Mouse (Mus musculus) testis, adult 2 months (tissue): ENCODE results near the gene Cuta. TPM values are rescaled to one million over a fixed set of nuclear protein-coding genes. Genes with fewer than 3 reads are reported as not detected.
"Not testable (repeated sequence)": the region's sequence is repeated elsewhere in the genome, so short reads cannot be mapped to it uniquely, and the experiment has no call there.

Source experiments
- H3K27ac ChIP-seq: fragments of 200-500 bp; 2 replicates; pipeline ENCODE4 v1.5.1; 2012; ENCODE audit warnings: low read depth, low read length; ENCODE audit not compliant: control insufficient read depth, insufficient read depth
- H3K27me3 ChIP-seq: fragments of 200-500 bp; 2 replicates; pipeline ENCODE4 v1.6.1; 2012; ENCODE audit warnings: mild to moderate bottlenecking, low read length, moderate library complexity; ENCODE audit not compliant: control insufficient read depth, insufficient read depth
- H3K36me3 ChIP-seq: fragments of 200-500 bp; 2 replicates; pipeline ENCODE4 v1.6.1; 2012; ENCODE audit warnings: mild to moderate bottlenecking, low read length; ENCODE audit not compliant: control insufficient read depth, insufficient read depth
- H3K4me1 ChIP-seq: fragments of 200-500 bp; 2 replicates; pipeline ENCODE4 v1.6.1; 2012; ENCODE audit warnings: low read length; ENCODE audit not compliant: control insufficient read depth, insufficient read depth
- H3K4me3 ChIP-seq: fragments of 200-500 bp; 2 replicates; pipeline ENCODE4 v1.5.1; 2012; ENCODE audit warnings: low read depth, mild to moderate bottlenecking, low read length, moderate library complexity, mixed read lengths; ENCODE audit not compliant: control insufficient read depth
- CTCF ChIP-seq: fragments of 200-500 bp; IDR thresholded peaks from 2 replicates; pipeline ENCODE4 v1.5.1; 2012; ENCODE audit warnings: low read depth, mild to moderate bottlenecking, inconsistent platforms, low read length, moderate library complexity; ENCODE audit not compliant: control insufficient read depth, insufficient read depth, insufficient replicate concordance
- POLR2A ChIP-seq: fragments of 200-500 bp; IDR thresholded peaks from 2 replicates; pipeline ENCODE4 v1.6.1; 2012; ENCODE audit warnings: low read depth, mild to moderate bottlenecking, inconsistent platforms, low read length, moderate library complexity; ENCODE audit not compliant: control insufficient read depth
- polyA plus RNA-seq: library from polyadenylated mRNA; depleted of rRNA; stranded (reverse); fragments of >200 nt; gene quantifications from 2 replicates; pipeline ENCODE4 v1.2.3, GENCODE M21; 2012

The Cuta gene
- polyA plus RNA-seq, 1 experiment, result 24.0 TPM

- TF ChIP-seq CTCF, result no peak
- TF ChIP-seq POLR2A, result no peak
- peak overlapping the region; percentile 95 for H3K4me3 ChIP-seq
- H3K36me3 ChIP-seq, result peaks cover 2% of the 10 kb centered on the region
- H3K27ac ChIP-seq, result peak overlapping the region; percentile 95
- H3K27me3 ChIP-seq, result no peaks in the 10 kb centered on the region
- H3K4me1 ChIP-seq, result peaks cover 33% of the 10 kb centered on the region
Measured at GRCm38 (mm10) chr17:26933885-26934827, 5.2 kb downstream of the Cuta start.

GRCm38 (mm10) chr17:26933419-26933818 lies 6.0 kb downstream of the Cuta start:
- no peak for TF ChIP-seq CTCF
- TF ChIP-seq POLR2A, result no peak
- H3K36me3 ChIP-seq, result peaks cover 2% of the 10 kb centered on the region
- peak overlapping the region; percentile 95 for H3K4me3 ChIP-seq
- no peaks in the 10 kb centered on the region for H3K27me3 ChIP-seq
- peaks cover 26% of the 10 kb centered on the region for H3K4me1 ChIP-seq
- H3K27ac ChIP-seq, result peak overlapping the region; percentile 95

- Histone ChIP-seq H3K27ac (peak within 1 kb of the TSS; percentile 95), H3K4me3 (peak within 1 kb of the TSS; percentile 95), H3K27me3 (no peaks in the 10 kb centered on the region), H3K36me3 (peaks cover 2% of the 10 kb centered on the region), H3K4me1 (peaks cover 22% of the 10 kb centered on the region)
- TF ChIP-seq CTCF (no peak), POLR2A (peak; percentile 78)
Measured at GRCm38 (mm10) chr17:26932839-26933398, 6.5 kb downstream of the Cuta start, which contains the start of gene Phf1. Phf1 (plus strand) TSS chr17:26933052.

- not testable (repeated sequence) for H3K4me3 ChIP-seq, H3K27ac ChIP-seq, H3K36me3 ChIP-seq, H3K27me3 ChIP-seq
- H3K4me1 ChIP-seq, result peaks cover 16% of the 10 kb centered on the region
- peak; percentile 23; the same call in 1 of the 2 replicates for TF ChIP-seq CTCF
Measured at GRCm38 (mm10) chr17:26931795-26932194, 7.6 kb downstream of the Cuta start.

GRCm38 (mm10) chr17:26925414-26925813 lies 14.0 kb downstream of the Cuta start:
- H3K27me3 ChIP-seq, H3K4me3 ChIP-seq, H3K4me1 ChIP-seq, H3K27ac ChIP-seq, H3K36me3 ChIP-seq: not testable (repeated sequence)

GRCm38 (mm10) chr17:26922368-26922767 lies 17.0 kb downstream of the Cuta start:
- not testable (repeated sequence) for H3K27me3 ChIP-seq, H3K4me1 ChIP-seq, H3K27ac ChIP-seq, H3K4me3 ChIP-seq, H3K36me3 ChIP-seq

GRCm38 (mm10) chr17:26919516-26919915 lies 19.9 kb downstream of the Cuta start:
- not testable (repeated sequence) for H3K27me3 ChIP-seq, H3K27ac ChIP-seq, H3K4me3 ChIP-seq, H3K4me1 ChIP-seq, H3K36me3 ChIP-seq

GRCm38 (mm10) chr17:26918343-26918742 lies 21.0 kb downstream of the Cuta start:
- H3K36me3 ChIP-seq, result no peaks in the 10 kb centered on the region
- no peak overlapping the region for H3K27ac ChIP-seq
- peaks cover 2% of the 10 kb centered on the region for H3K4me1 ChIP-seq
- no peaks in the 10 kb centered on the region for H3K27me3 ChIP-seq
- H3K4me3 ChIP-seq, result peak overlapping the region; percentile 7; the same call in 1 of the 2 replicates
- no peak for TF ChIP-seq CTCF
- no peak for TF ChIP-seq POLR2A

- H3K36me3 ChIP-seq, H3K27me3 ChIP-seq, H3K4me1 ChIP-seq: not testable (repeated sequence)
- Histone ChIP-seq H3K27ac (peak overlapping the region; percentile 87), H3K4me3 (peak overlapping the region; percentile 85)
Measured at GRCm38 (mm10) chr17:26917560-26917959, 21.8 kb downstream of the Cuta start.
